Mouse (Mus musculus): Measurements from ENCODE around the gene Mtus2. TPM values are rescaled to one million over a fixed set of nuclear protein-coding genes. Genes with fewer than 3 reads are reported as not detected.

The Mtus2 gene
- total RNA-seq, 2 experiments from 2014 or later, result 39.9 to 41.4 TPM

GRCm38 (mm10) chr5:148359131-148359530 is 402.0 kb downstream of the Mtus2 start:
- intact Hi-C loops (cut with DNase I), result no loop called here

GRCm38 (mm10) chr5:148360922-148361758 is 404.0 kb downstream of the Mtus2 start:
- DNase-seq (ENCODE audit: low spot score in 2 of 2), result no peak
- intact Hi-C loops (cut with DNase I), result no loop called here

More at GRCm38 (mm10) chr5:148359131-148359530, 402.0 kb downstream of the Mtus2 start:
- DNase-seq (ENCODE audit: low spot score in 2 of 2), result no peak

GRCm38 (mm10) chr5:148361759-148362010 is 404.6 kb downstream of the Mtus2 start:
- intact Hi-C loops (cut with DNase I), result no loop called here
- no peak for DNase-seq (ENCODE audit: low spot score in 2 of 2)

GRCm38 (mm10) chr5:148362296-148362695 is 405.2 kb downstream of the Mtus2 start:
- intact Hi-C loops (cut with DNase I), result no loop called here
- DNase-seq (ENCODE audit: low spot score in 2 of 2), result no peak

- no peak for DNase-seq (ENCODE audit: low spot score in 2 of 2)
- intact Hi-C loops (cut with DNase I), result no loop called here
Measured at GRCm38 (mm10) chr5:148363441-148364113, 406.5 kb downstream of the Mtus2 start.

Other genes with a start within 250 kb of the Mtus2 start
- gene Flt1, start 231.3 kb upstream of the Mtus2 start, total RNA-seq (2021), result 10 to 100 TPM; 30.5 to 41.9 TPM
- 100 to 1,000 TPM; 159 to 195 TPM for gene Pomp, start 96.9 kb upstream of the Mtus2 start, total RNA-seq (2021)
- gene Slc46a3, start 62.5 kb upstream of the Mtus2 start, total RNA-seq (2021), result 1 to 10 TPM; 7.4 to 7.6 TPM